Mouse (Mus musculus): ENCODE measurements around the gene Gm13278. TPM values are rescaled to one million over a fixed set of nuclear protein-coding genes. Genes with fewer than 3 reads are reported as not detected.
"Not testable (repeated sequence)": the region's sequence is repeated elsewhere in the genome, so short reads cannot be mapped to it uniquely, and the experiment has no call there.

The Gm13278 gene
- polyA plus RNA-seq, 1 experiment from 2014 or later: not detected

DNA sequence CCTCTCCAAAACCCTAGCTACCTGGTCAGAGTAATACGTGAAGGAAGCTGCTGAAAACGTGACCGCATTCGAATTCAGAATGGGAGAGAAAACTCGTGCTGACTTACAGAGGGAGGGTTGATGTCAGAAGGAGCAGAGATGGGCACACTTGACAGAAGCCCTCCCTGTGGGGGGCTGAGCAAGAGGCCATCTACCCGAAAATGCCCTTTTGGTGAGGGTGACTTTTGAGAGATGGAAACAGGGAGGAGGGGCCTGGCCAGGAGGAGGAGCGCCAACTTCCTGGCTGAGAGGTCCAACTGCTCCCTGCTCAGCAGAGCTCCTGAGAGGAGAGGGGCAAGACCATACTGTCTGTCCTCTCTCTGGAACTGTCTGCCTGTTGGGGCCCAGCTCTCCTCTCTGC lies 9.5 kb upstream of the Gm13278 start, which contains the start of gene Ifnz:
Ifnz (plus strand) TSS at position 301 of the 400 bp plus-strand sequence.
- not testable (repeated sequence) for ATAC-seq (ENCODE audit: low read depth); H3K4me1 ChIP-seq (ENCODE audit: control insufficient read depth, low read depth, low read length); H3K9ac ChIP-seq (ENCODE audit: low read depth, low read length); H3K36me3 ChIP-seq (ENCODE audit: control insufficient read depth, insufficient read depth); H3K9me3 ChIP-seq (replicated peaks; ENCODE audit: control insufficient read depth, low read length); H3K27ac ChIP-seq (ENCODE audit: low read length); H3K27me3 ChIP-seq (ENCODE audit: control insufficient read depth, insufficient read depth, low read depth, low read length); H3K4me3 ChIP-seq (ENCODE audit: low read depth, low read length)
- peak within 1 kb of the TSS; percentile 41; the same call in 1 of the 2 replicates for H3K4me2 ChIP-seq (ENCODE audit: low read depth, low read length)
- 8% methylated on average over 4 of the region's 7 CpGs for WGBS (ENCODE audit: insufficient replicate concordance)

DNA sequence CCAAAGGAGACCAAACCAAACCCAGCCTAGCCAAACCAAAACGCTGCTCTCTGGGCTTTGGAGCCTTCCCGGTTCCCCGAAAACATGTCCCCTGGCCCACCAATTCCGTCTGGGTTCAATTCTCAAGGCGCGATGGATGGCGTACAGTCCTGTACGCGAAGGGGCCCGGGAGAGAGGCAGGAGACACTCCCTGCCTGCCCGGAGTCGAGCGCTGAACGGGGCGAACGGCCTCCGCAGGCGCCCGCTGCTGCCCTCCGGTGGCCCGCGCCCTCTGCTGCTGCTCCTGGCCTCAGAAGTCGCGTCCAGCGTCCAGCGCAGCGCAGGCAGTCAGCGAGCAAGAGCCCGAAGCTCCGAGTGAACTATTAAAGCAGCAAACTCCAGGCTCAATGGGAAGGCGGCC lies 9.0 kb upstream of the Gm13278 start:
- not testable (repeated sequence) for H3K27ac ChIP-seq (ENCODE audit: low read length); H3K9ac ChIP-seq (ENCODE audit: low read depth, low read length); H3K4me1 ChIP-seq (ENCODE audit: control insufficient read depth, low read depth, low read length); H3K36me3 ChIP-seq (ENCODE audit: control insufficient read depth, insufficient read depth); ATAC-seq (ENCODE audit: low read depth); H3K27me3 ChIP-seq (ENCODE audit: control insufficient read depth, insufficient read depth, low read depth, low read length); H3K9me3 ChIP-seq (replicated peaks; ENCODE audit: control insufficient read depth, low read length); H3K4me3 ChIP-seq (ENCODE audit: low read depth, low read length)
- H3K4me2 ChIP-seq (ENCODE audit: low read depth, low read length): peak overlapping the region; percentile 41; the same call in 1 of the 2 replicates
- 0% methylated on average over 9 of the region's 31 CpGs for WGBS (ENCODE audit: insufficient replicate concordance)

DNA sequence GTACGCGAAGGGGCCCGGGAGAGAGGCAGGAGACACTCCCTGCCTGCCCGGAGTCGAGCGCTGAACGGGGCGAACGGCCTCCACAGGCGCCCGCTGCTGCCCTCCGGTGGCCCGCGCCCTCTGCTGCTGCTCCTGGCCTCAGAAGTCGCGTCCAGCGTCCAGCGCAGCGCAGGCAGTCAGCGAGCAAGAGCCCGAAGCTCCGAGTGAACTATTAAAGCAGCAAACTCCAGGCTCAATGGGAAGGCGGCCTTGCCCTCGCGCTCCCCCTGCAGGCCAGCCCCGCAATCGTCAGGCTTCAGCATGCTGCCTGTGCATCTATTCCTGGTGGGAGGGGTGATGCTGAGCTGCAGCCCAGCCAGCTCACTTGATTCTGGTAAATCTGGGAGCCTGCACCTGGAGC lies 5.9 kb upstream of the Gm13278 start, which contains the start of gene Gm13276:
Gm13276 (plus strand) TSS at position 301 of the 400 bp plus-strand sequence.
- no CpG with 5 or more reads among the region's 27 CpGs for WGBS (ENCODE audit: insufficient replicate concordance)
- not testable (repeated sequence) for ATAC-seq (ENCODE audit: low read depth); H3K4me3 ChIP-seq (ENCODE audit: low read depth, low read length); H3K36me3 ChIP-seq (ENCODE audit: control insufficient read depth, insufficient read depth); H3K27ac ChIP-seq (ENCODE audit: low read length); H3K27me3 ChIP-seq (ENCODE audit: control insufficient read depth, insufficient read depth, low read depth, low read length); H3K4me1 ChIP-seq (ENCODE audit: control insufficient read depth, low read depth, low read length); H3K4me2 ChIP-seq (ENCODE audit: low read depth, low read length); H3K9me3 ChIP-seq (replicated peaks; ENCODE audit: control insufficient read depth, low read length); H3K9ac ChIP-seq (ENCODE audit: low read depth, low read length)

DNA sequence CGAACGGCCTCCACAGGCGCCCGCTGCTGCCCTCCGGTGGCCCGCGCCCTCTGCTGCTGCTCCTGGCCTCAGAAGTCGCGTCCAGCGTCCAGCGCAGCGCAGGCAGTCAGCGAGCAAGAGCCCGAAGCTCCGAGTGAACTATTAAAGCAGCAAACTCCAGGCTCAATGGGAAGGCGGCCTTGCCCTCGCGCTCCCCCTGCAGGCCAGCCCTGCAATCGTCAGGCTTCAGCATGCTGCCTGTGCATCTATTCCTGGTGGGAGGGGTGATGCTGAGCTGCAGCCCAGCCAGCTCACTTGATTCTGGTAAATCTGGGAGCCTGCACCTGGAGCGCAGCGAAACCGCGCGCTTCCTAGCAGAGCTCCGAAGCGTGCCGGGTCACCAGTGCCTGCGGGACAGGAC lies 2.9 kb upstream of the Gm13278 start, which contains the start of gene Gm13277:
Gm13277 (plus strand) TSS at position 231 of the 400 bp plus-strand sequence.
- H3K4me2 ChIP-seq (ENCODE audit: low read depth, low read length); H3K9me3 ChIP-seq (replicated peaks; ENCODE audit: control insufficient read depth, low read length); H3K4me1 ChIP-seq (ENCODE audit: control insufficient read depth, low read depth, low read length); H3K27ac ChIP-seq (ENCODE audit: low read length); H3K27me3 ChIP-seq (ENCODE audit: control insufficient read depth, insufficient read depth, low read depth, low read length); H3K4me3 ChIP-seq (ENCODE audit: low read depth, low read length); ATAC-seq (ENCODE audit: low read depth); H3K36me3 ChIP-seq (ENCODE audit: control insufficient read depth, insufficient read depth); H3K9ac ChIP-seq (ENCODE audit: low read depth, low read length): not testable (repeated sequence)
- 0% methylated on average over 1 of the region's 28 CpGs for WGBS (ENCODE audit: insufficient replicate concordance)

DNA sequence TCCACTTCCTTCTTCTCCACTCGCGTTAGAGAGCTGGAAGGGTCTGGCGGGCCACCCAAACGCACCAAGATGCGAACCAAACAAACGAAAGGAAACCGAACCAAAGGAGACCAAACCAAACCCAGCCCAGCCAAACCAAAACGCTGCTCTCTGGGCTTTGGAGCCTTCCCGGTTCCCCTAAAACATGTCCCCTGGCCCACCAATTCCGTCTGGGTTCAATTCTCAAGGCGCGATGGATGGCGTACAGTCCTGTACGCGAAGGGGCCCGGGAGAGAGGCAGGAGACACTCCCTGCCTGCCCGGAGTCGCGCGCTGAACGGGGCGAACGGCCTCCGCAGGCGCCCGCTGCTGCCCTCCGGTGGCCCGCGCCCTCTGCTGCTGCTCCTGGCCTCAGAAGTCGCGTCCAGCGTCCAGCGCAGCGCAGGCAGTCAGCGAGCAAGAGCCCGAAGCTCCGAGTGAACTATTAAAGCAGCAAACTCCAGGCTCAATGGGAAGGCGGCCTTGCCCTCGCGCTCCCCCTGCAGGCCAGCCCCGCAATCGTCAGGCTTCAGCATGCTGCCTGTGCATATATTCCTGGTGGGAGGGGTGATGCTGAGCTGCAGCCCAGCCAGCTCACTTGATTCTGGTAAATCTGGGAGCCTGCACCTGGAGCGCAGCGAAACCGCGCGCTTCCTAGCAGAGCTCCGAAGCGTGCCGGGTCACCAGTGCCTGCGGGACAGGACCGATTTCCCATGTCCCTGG lies 2.8 kb downstream of the Gm13278 start, which contains the start of gene Gm13275:
Gm13275 (plus strand) TSS at position 552 of the 740 bp plus-strand sequence.
- H3K36me3 ChIP-seq (ENCODE audit: control insufficient read depth, insufficient read depth); H3K4me2 ChIP-seq (ENCODE audit: low read depth, low read length); ATAC-seq (ENCODE audit: low read depth); H3K27me3 ChIP-seq (ENCODE audit: control insufficient read depth, insufficient read depth, low read depth, low read length); H3K4me1 ChIP-seq (ENCODE audit: control insufficient read depth, low read depth, low read length); H3K27ac ChIP-seq (ENCODE audit: low read length); H3K9me3 ChIP-seq (replicated peaks; ENCODE audit: control insufficient read depth, low read length); H3K4me3 ChIP-seq (ENCODE audit: low read depth, low read length); H3K9ac ChIP-seq (ENCODE audit: low read depth, low read length): not testable (repeated sequence)
- 0% methylated on average over 9 of the region's 52 CpGs for WGBS (ENCODE audit: insufficient replicate concordance)

DNA sequence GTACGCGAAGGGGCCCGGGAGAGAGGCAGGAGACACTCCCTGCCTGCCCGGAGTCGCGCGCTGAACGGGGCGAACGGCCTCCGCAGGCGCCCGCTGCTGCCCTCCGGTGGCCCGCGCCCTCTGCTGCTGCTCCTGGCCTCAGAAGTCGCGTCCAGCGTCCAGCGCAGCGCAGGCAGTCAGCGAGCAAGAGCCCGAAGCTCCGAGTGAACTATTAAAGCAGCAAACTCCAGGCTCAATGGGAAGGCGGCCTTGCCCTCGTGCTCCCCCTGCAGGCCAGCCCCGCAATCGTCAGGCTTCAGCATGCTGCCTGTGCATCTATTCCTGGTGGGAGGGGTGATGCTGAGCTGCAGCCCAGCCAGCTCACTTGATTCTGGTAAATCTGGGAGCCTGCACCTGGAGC lies 5.7 kb downstream of the Gm13278 start, which contains the start of gene Gm13279:
Gm13279 (plus strand) TSS at position 301 of the 400 bp plus-strand sequence.
- not testable (repeated sequence) for H3K9me3 ChIP-seq (replicated peaks; ENCODE audit: control insufficient read depth, low read length); H3K27ac ChIP-seq (ENCODE audit: low read length); H3K4me3 ChIP-seq (ENCODE audit: low read depth, low read length); H3K4me2 ChIP-seq (ENCODE audit: low read depth, low read length); ATAC-seq (ENCODE audit: low read depth); H3K36me3 ChIP-seq (ENCODE audit: control insufficient read depth, insufficient read depth); H3K27me3 ChIP-seq (ENCODE audit: control insufficient read depth, insufficient read depth, low read depth, low read length); H3K9ac ChIP-seq (ENCODE audit: low read depth, low read length); H3K4me1 ChIP-seq (ENCODE audit: control insufficient read depth, low read depth, low read length)
- whole genome bisulfite sequencing (ENCODE audit: insufficient replicate concordance): no CpG with 5 or more reads among the region's 28 CpGs

DNA sequence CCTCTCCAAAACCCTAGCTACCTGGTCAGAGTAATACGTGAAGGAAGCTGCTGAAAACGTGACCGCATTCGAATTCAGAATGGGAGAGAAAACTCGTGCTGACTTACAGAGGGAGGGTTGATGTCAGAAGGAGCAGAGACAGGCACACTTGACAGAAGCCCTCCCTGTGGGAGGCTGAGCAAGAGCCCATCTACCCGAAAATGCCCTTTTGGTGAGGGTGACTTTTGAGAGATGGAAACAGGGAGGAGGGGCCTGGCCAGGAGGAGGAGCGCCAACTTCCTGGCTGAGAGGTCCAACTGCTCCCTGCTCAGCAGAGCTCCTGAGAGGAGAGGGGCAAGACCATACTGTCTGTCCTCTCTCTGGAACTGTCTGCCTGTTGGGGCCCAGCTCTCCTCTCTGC lies 8.0 kb downstream of the Gm13278 start, which contains the start of gene Gm13285:
Gm13285 (plus strand) TSS at position 301 of the 400 bp plus-strand sequence.
- not testable (repeated sequence) for H3K4me3 ChIP-seq (ENCODE audit: low read depth, low read length); H3K4me1 ChIP-seq (ENCODE audit: control insufficient read depth, low read depth, low read length); H3K27me3 ChIP-seq (ENCODE audit: control insufficient read depth, insufficient read depth, low read depth, low read length); H3K9me3 ChIP-seq (replicated peaks; ENCODE audit: control insufficient read depth, low read length); H3K4me2 ChIP-seq (ENCODE audit: low read depth, low read length); ATAC-seq (ENCODE audit: low read depth); H3K36me3 ChIP-seq (ENCODE audit: control insufficient read depth, insufficient read depth); H3K9ac ChIP-seq (ENCODE audit: low read depth, low read length); H3K27ac ChIP-seq (ENCODE audit: low read length)
- 20% methylated on average over 1 of the region's 7 CpGs for WGBS (ENCODE audit: insufficient replicate concordance)

GRCm38 (mm10) chr4:88802954-88803353 lies 11.6 kb downstream of the Gm13278 start, which contains the start of gene Gm13287:
Gm13287 (plus strand) TSS chr4:88803254.
- not testable (repeated sequence) for H3K27ac ChIP-seq (ENCODE audit: low read length); H3K4me1 ChIP-seq (ENCODE audit: control insufficient read depth, low read depth, low read length); H3K27me3 ChIP-seq (ENCODE audit: control insufficient read depth, insufficient read depth, low read depth, low read length); H3K9me3 ChIP-seq (replicated peaks; ENCODE audit: control insufficient read depth, low read length); ATAC-seq (ENCODE audit: low read depth); H3K9ac ChIP-seq (ENCODE audit: low read depth, low read length); H3K36me3 ChIP-seq (ENCODE audit: control insufficient read depth, insufficient read depth); H3K4me3 ChIP-seq (ENCODE audit: low read depth, low read length)
- H3K4me2 ChIP-seq (ENCODE audit: low read depth, low read length): peak within 1 kb of the TSS; percentile 27; the same call in 1 of the 2 replicates
- WGBS (ENCODE audit: insufficient replicate concordance): no CpG with 5 or more reads among the region's 29 CpGs

DNA sequence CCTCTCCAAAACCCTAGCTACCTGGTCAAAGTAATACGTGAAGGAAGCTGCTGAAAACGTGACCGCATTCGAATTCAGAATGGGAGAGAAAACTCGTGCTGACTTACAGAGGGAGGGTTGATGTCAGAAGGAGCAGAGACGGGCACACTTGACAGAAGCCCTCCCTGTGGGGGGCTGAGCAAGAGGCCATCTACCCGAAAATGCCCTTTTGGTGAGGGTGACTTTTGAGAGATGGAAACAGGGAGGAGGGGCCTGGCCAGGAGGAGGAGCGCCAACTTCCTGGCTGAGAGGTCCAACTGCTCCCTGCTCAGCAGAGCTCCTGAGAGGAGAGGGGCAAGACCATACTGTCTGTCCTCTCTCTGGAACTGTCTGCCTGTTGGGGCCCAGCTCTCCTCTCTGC lies 13.9 kb downstream of the Gm13278 start, which contains the start of gene Gm13288:
Gm13288 (plus strand) TSS at position 301 of the 400 bp plus-strand sequence.
- H3K27ac ChIP-seq (ENCODE audit: low read length); H3K9ac ChIP-seq (ENCODE audit: low read depth, low read length); H3K4me3 ChIP-seq (ENCODE audit: low read depth, low read length); H3K9me3 ChIP-seq (replicated peaks; ENCODE audit: control insufficient read depth, low read length); H3K4me1 ChIP-seq (ENCODE audit: control insufficient read depth, low read depth, low read length); H3K36me3 ChIP-seq (ENCODE audit: control insufficient read depth, insufficient read depth); H3K4me2 ChIP-seq (ENCODE audit: low read depth, low read length); ATAC-seq (ENCODE audit: low read depth); H3K27me3 ChIP-seq (ENCODE audit: control insufficient read depth, insufficient read depth, low read depth, low read length): not testable (repeated sequence)
- WGBS (ENCODE audit: insufficient replicate concordance): no CpG with 5 or more reads among the region's 8 CpGs

All from liver, embryonic 16.5 days (tissue).